Mouse (Mus musculus): ENCODE results near the gene Ciapin1. TPM values are rescaled to one million over a fixed set of nuclear protein-coding genes. Genes with fewer than 3 reads are reported as not detected.

The Ciapin1 gene
- polyA plus RNA-seq, 1 experiment = 115 TPM

- Histone ChIP-seq H3K79me2 (ENCODE audit: control insufficient read depth, insufficient read depth) (no peaks in the 10 kb centered on the region), H3ac (ENCODE audit: control insufficient read depth, insufficient read length, low read depth) (no peak overlapping the region), H3K36me3 (ENCODE audit: control insufficient read depth, insufficient read depth) (peaks cover 68% of the 10 kb centered on the region), H3K4me3 (ENCODE audit: insufficient read depth, poor library complexity, severe bottlenecking) (no peak overlapping the region), H3K27me3 (ENCODE audit: control insufficient read depth, insufficient read depth, insufficient read length) (no peaks in the 10 kb centered on the region), H3K79me3 (ENCODE audit: low read depth) (no peaks in the 10 kb centered on the region)
- TF ChIP-seq MYOG (IDR thresholded peaks at IDR 0.05; ENCODE audit: control insufficient read depth, extremely low read depth, insufficient read length) = no peak
- no peak for TF ChIP-seq CTCF (IDR thresholded peaks at IDR 0.05; ENCODE audit: control insufficient read depth, insufficient read depth, insufficient read length)
- no peak for TF ChIP-seq CEBPB (IDR thresholded peaks at IDR 0.05; ENCODE audit: low read depth)
- no peak for TF ChIP-seq MAX (IDR thresholded peaks at IDR 0.05)
- no peak for TF ChIP-seq USF1 (IDR thresholded peaks at IDR 0.05; ENCODE audit: low read depth)
- no peak for TF ChIP-seq MYOD1 (IDR thresholded peaks at IDR 0.05; ENCODE audit: control insufficient read depth, insufficient read length, low read depth)
These were observed 17.6 kb downstream of the Ciapin1 start for GRCm38 (mm10) chr8:94820553-94820952.

DNA sequence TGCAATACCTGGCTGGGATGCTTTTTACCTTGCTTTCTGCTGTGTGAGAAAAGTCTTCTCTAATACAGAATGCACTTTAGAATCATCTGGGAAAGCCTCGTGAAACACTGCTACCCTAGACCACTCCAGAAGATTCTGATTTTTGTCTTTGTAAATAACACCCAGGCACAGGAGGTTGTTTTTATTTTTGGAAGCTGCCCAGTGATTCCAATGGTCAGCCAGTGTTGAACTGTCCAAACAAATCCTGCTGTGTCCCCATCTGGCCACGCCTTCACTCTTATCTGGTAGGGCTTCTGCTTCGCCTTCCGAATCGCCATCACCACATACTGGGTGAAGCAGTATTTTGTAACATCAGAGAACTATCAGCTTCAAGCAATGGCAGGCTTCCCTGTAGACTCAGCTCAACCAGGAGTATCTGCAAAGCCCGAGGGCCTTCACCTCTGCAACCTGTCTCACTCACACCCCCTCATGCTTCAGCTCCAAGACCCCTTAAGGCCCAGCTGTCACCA, 18.4 kb downstream of the Ciapin1 start:
- TF ChIP-seq MAX (IDR thresholded peaks at IDR 0.05) (no peak), CEBPB (IDR thresholded peaks at IDR 0.05; ENCODE audit: low read depth) (no peak), MYOG (IDR thresholded peaks at IDR 0.05; ENCODE audit: control insufficient read depth, extremely low read depth, insufficient read length) (no peak), CTCF (IDR thresholded peaks at IDR 0.05; ENCODE audit: control insufficient read depth, insufficient read depth, insufficient read length) (no peak), FOSL1 (IDR thresholded peaks at IDR 0.05; ENCODE audit: insufficient read depth, low read length, poor library complexity, severe bottlenecking) (no peak), MYOD1 (IDR thresholded peaks at IDR 0.05; ENCODE audit: control insufficient read depth, insufficient read length, low read depth) (no peak), USF1 (IDR thresholded peaks at IDR 0.05; ENCODE audit: low read depth) (no peak)
- Histone ChIP-seq H3ac (ENCODE audit: control insufficient read depth, insufficient read length, low read depth) (no peak overlapping the region), H3K79me3 (ENCODE audit: low read depth) (no peaks in the 10 kb centered on the region), H3K36me3 (ENCODE audit: control insufficient read depth, insufficient read depth) (peaks cover 61% of the 10 kb centered on the region), H3K27me3 (ENCODE audit: control insufficient read depth, insufficient read depth, insufficient read length) (no peaks in the 10 kb centered on the region), H3K4me3 (ENCODE audit: insufficient read depth, poor library complexity, severe bottlenecking) (no peak overlapping the region), H3K79me2 (ENCODE audit: control insufficient read depth, insufficient read depth) (no peaks in the 10 kb centered on the region)

DNA sequence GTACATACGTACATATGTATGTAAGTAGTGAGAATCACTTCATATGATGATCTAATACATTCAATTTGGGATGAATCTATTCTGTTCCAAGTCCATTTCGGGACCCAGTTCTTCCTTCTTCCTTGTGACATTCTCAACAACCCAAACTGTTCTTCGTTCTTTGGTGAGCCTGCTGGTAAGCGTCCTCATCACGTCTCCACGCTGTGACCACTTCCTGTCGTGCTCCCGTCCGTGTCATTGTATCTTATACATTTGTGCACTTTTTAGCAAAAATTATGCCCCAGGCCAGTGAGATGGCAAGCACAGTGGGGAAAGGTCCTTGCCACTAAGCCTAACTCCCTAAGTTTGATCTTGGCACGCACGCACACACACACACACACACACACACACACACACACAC, 20.2 kb downstream of the Ciapin1 start:
- TF ChIP-seq USF1 (IDR thresholded peaks at IDR 0.05; ENCODE audit: low read depth) (no peak), MYOD1 (IDR thresholded peaks at IDR 0.05; ENCODE audit: control insufficient read depth, insufficient read length, low read depth) (no peak), MYOG (IDR thresholded peaks at IDR 0.05; ENCODE audit: control insufficient read depth, extremely low read depth, insufficient read length) (no peak), FOSL1 (IDR thresholded peaks at IDR 0.05; ENCODE audit: insufficient read depth, low read length, poor library complexity, severe bottlenecking) (no peak), MAX (IDR thresholded peaks at IDR 0.05) (no peak), CEBPB (IDR thresholded peaks at IDR 0.05; ENCODE audit: low read depth) (no peak), CTCF (IDR thresholded peaks at IDR 0.05; ENCODE audit: control insufficient read depth, insufficient read depth, insufficient read length) (no peak)
- H3ac ChIP-seq (ENCODE audit: control insufficient read depth, insufficient read length, low read depth) = no peak overlapping the region
- no peak overlapping the region for H3K4me3 ChIP-seq (ENCODE audit: insufficient read depth, poor library complexity, severe bottlenecking)
- no peaks in the 10 kb centered on the region for H3K79me3 ChIP-seq (ENCODE audit: low read depth)
- H3K27me3 ChIP-seq (ENCODE audit: control insufficient read depth, insufficient read depth, insufficient read length) = no peaks in the 10 kb centered on the region
- peaks cover 44% of the 10 kb centered on the region for H3K36me3 ChIP-seq (ENCODE audit: control insufficient read depth, insufficient read depth)
- no peaks in the 10 kb centered on the region for H3K79me2 ChIP-seq (ENCODE audit: control insufficient read depth, insufficient read depth)

- H3K79me2 ChIP-seq (ENCODE audit: control insufficient read depth, insufficient read depth) = no peaks in the 10 kb centered on the region
- H3ac ChIP-seq (ENCODE audit: control insufficient read depth, insufficient read length, low read depth) = no peak overlapping the region
- TF ChIP-seq CEBPB (IDR thresholded peaks at IDR 0.05; ENCODE audit: low read depth) (no peak), CTCF (IDR thresholded peaks at IDR 0.05; ENCODE audit: control insufficient read depth, insufficient read depth, insufficient read length) (peak; percentile 16), MAX (IDR thresholded peaks at IDR 0.05) (no peak), MYOD1 (IDR thresholded peaks at IDR 0.05; ENCODE audit: control insufficient read depth, insufficient read length, low read depth) (no peak), MYOG (IDR thresholded peaks at IDR 0.05; ENCODE audit: control insufficient read depth, extremely low read depth, insufficient read length) (no peak), USF1 (IDR thresholded peaks at IDR 0.05; ENCODE audit: low read depth) (no peak), FOSL1 (IDR thresholded peaks at IDR 0.05; ENCODE audit: insufficient read depth, low read length, poor library complexity, severe bottlenecking) (no peak)
- H3K27me3 ChIP-seq (ENCODE audit: control insufficient read depth, insufficient read depth, insufficient read length) = no peaks in the 10 kb centered on the region
- peaks cover 13% of the 10 kb centered on the region for H3K36me3 ChIP-seq (ENCODE audit: control insufficient read depth, insufficient read depth)
- no peak overlapping the region for H3K4me3 ChIP-seq (ENCODE audit: insufficient read depth, poor library complexity, severe bottlenecking)
- no peaks in the 10 kb centered on the region for H3K79me3 ChIP-seq (ENCODE audit: low read depth)
These were observed 23.6 kb downstream of the Ciapin1 start for GRCm38 (mm10) chr8:94814556-94814955.

DNA sequence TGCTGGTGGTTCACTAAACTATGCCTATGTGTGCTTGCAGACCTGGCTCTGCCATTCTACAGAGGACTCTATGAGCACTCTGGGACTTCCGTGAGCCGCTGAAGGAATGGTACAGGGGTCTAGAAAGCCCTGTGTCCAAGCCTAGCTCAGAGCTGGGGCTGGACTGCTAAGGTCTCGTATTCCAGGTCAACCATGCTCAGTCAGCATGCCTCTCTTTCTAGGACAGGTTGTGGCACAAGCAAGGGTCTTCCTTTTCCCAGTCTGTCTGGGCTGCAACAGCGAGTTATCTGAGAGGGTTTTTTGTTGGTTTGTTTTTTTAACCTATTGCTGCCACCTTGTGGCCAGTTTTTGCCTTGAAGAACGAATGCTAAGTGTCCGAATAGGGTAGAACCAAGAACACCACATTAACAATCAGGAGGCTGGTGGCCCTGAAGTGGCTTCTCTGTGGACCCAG, 25.5 kb downstream of the Ciapin1 start:
- H3K4me3 ChIP-seq (ENCODE audit: insufficient read depth, poor library complexity, severe bottlenecking) = no peak overlapping the region
- TF ChIP-seq CEBPB (IDR thresholded peaks at IDR 0.05; ENCODE audit: low read depth) = no peak
- no peak for TF ChIP-seq MYOG (IDR thresholded peaks at IDR 0.05; ENCODE audit: control insufficient read depth, extremely low read depth, insufficient read length)
- no peak for TF ChIP-seq USF1 (IDR thresholded peaks at IDR 0.05; ENCODE audit: low read depth)
- TF ChIP-seq MAX (IDR thresholded peaks at IDR 0.05) = no peak
- no peak for TF ChIP-seq CTCF (IDR thresholded peaks at IDR 0.05; ENCODE audit: control insufficient read depth, insufficient read depth, insufficient read length)
- no peak for TF ChIP-seq MYOD1 (IDR thresholded peaks at IDR 0.05; ENCODE audit: control insufficient read depth, insufficient read length, low read depth)
- TF ChIP-seq FOSL1 (IDR thresholded peaks at IDR 0.05; ENCODE audit: insufficient read depth, low read length, poor library complexity, severe bottlenecking) = no peak

More for the DNA sequence above, 25.5 kb downstream of the Ciapin1 start:
- H3K36me3 ChIP-seq (ENCODE audit: control insufficient read depth, insufficient read depth) = no peaks in the 10 kb centered on the region
- no peaks in the 10 kb centered on the region for H3K79me2 ChIP-seq (ENCODE audit: control insufficient read depth, insufficient read depth)
- no peaks in the 10 kb centered on the region for H3K79me3 ChIP-seq (ENCODE audit: low read depth)
- H3K27me3 ChIP-seq (ENCODE audit: control insufficient read depth, insufficient read depth, insufficient read length) = no peaks in the 10 kb centered on the region
- H3ac ChIP-seq (ENCODE audit: control insufficient read depth, insufficient read length, low read depth) = no peak overlapping the region
